Mouse (Mus musculus) midbrain, embryonic 13.5 days (tissue): ENCODE results near the gene Cym. TPM values are rescaled to one million over a fixed set of nuclear protein-coding genes. Genes with fewer than 3 reads are reported as not detected.

ENCODE experiments used
- ATAC-seq: fragments of 200-750 bp; cut with Nextera tagmentation; 2 replicates; pipeline ENCODE4 v1.8.0; 2017; ENCODE audit warnings: mild to moderate bottlenecking, moderate TSS enrichment, moderate library complexity
- H3K27ac ChIP-seq: fragments of 300-500 bp; sonication (generic); 2 replicates; pipeline ENCODE4 v1.5.1; 2015; ENCODE audit warnings: inconsistent platforms, mild to moderate bottlenecking, moderate library complexity
- H3K27me3 ChIP-seq: fragments of 300-500 bp; sonication (generic); 2 replicates; pipeline ENCODE4 v1.6.1; 2015; ENCODE audit warnings: mild to moderate bottlenecking, inconsistent platforms
- H3K36me3 ChIP-seq: fragments of 300-500 bp; sonication (generic); 2 replicates; pipeline ENCODE4 v1.6.1; 2015; ENCODE audit warnings: mild to moderate bottlenecking, inconsistent platforms
- H3K4me1 ChIP-seq: fragments of 300-500 bp; sonication (generic); replicated peaks from 2 replicates; pipeline ENCODE4 v1.6.1; 2015; ENCODE audit warnings: inconsistent platforms
- H3K4me2 ChIP-seq: fragments of 300-500 bp; sonication (generic); replicated peaks from 2 replicates; pipeline ENCODE4 v1.6.1; 2015; ENCODE audit warnings: moderate library complexity, mild to moderate bottlenecking, inconsistent platforms
- H3K4me3 ChIP-seq: fragments of 300-500 bp; sonication (generic); replicated peaks from 2 replicates; pipeline ENCODE4 v1.5.1; 2015; ENCODE audit warnings: mild to moderate bottlenecking, inconsistent platforms
- H3K9ac ChIP-seq: fragments of 300-500 bp; sonication (generic); replicated peaks from 2 replicates; pipeline ENCODE4 v1.6.1; 2015; ENCODE audit warnings: mild to moderate bottlenecking, inconsistent platforms
- H3K9me3 ChIP-seq: fragments of 300-500 bp; sonication (generic); 2 replicates; pipeline ENCODE4 v1.6.1; 2016; ENCODE audit warnings: mild to moderate bottlenecking, inconsistent platforms
- WGBS: fragments of 180-500 bp; shearing (Covaris S2); methylation state at CpG from one replicate; pipeline ENCODE4 v1.1.7; 2015; 5-methylcytosine and 5-hydroxymethylcytosine counted together
- polyA plus RNA-seq: library from polyadenylated mRNA; unstranded; fragments of >200 nt; fragmentation: Nextera tagmentation; extraction: Ambion mirVana; gene quantifications from 2 replicates; pipeline ENCODE4 v1.2.1, GENCODE M21; 2015

Cym gene
- 0.27 and 4.2 TPM in 2 replicates for polyA plus RNA-seq

DNA sequence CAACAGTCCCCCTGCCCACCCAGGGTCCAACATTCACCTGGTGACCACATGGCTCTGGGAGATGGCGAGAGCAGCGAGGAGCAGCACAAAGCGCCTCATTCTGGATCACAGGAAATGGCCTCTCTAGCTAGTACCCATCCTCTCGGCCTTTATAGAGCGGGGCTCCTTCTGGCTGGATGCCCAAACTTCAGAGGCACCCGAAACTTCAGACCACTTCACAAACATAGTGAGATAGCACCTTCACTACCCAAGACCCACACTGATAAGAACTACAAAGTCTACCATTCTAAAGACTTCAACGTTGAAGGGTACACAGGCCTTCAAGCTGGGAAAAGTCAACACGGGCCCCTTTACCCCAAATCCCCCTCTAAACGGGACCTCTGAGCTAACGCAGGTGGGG lies at the start of gene Cym:
Gene Cym, minus strand, starts transcription at position 125 of the 400 bp plus-strand sequence.
- Histone ChIP-seq H3K4me2 (no peak within 1 kb of the TSS), H3K9ac (no peak within 1 kb of the TSS), H3K27ac (no peak within 1 kb of the TSS), H3K4me3 (no peak within 1 kb of the TSS), H3K36me3 (no peaks in the 10 kb centered on the region), H3K4me1 (no peaks in the 10 kb centered on the region; the same call in 1 of the 2 replicates), H3K27me3 (no peaks in the 10 kb centered on the region), H3K9me3 (no peaks in the 10 kb centered on the region)
- WGBS: 93% methylated on average over 10 of the region's 10 CpGs
- ATAC-seq: no peak

DNA sequence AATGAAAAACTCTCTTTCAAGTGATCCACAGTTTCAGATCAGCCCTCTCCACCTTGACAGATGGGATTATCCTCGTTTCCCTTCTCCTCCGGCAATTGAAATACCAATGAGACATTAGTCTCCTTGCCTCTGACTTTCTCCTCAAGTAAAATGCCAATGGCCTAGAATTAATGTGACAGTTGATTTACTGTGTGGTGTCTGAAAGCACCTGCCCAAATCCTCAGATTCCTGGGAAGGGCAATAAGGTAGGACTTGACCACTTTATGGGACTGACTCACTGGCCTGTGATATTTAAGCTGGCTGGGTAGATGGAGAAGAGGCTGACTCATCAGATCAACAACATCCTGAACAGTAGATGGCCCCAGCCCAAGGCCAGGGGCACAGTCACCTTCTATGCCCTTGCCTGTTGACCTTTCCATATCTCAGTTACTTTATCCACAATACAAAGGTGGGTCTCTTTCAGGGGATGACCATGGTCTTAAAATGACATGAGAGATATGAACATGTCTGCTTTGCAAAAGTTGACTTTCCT lies 45.3 kb upstream of the Cym start:
- no peak overlapping the region for H3K4me2 ChIP-seq
- ATAC-seq: no peak
- H3K9me3 ChIP-seq: no peaks in the 10 kb centered on the region
- WGBS: 75% methylated on average over 2 of the region's 2 CpGs
- peaks cover under 1% of the 10 kb centered on the region for H3K4me1 ChIP-seq
- no peak overlapping the region for H3K9ac ChIP-seq
- H3K27me3 ChIP-seq: no peaks in the 10 kb centered on the region
- H3K36me3 ChIP-seq: no peaks in the 10 kb centered on the region
- no peak overlapping the region for H3K4me3 ChIP-seq
- H3K27ac ChIP-seq: no peak overlapping the region

DNA sequence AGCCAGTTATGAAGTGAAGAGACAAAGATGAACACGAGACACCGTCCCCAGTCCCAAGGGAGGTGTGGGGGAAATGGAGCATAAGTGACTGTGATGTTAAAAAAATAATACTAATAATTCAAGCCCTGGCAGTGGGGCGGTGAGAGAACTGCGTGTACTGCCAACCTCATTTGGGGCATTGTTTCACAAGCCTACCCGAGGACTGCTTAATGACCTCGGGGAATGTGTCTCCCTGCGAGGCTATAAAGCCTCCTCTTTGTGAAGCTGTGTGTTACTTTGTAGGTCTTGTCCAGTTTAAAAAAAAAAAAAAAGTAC lies 40.3 kb upstream of the Cym start:
- H3K4me1 ChIP-seq: peaks cover 15% of the 10 kb centered on the region

DNA sequence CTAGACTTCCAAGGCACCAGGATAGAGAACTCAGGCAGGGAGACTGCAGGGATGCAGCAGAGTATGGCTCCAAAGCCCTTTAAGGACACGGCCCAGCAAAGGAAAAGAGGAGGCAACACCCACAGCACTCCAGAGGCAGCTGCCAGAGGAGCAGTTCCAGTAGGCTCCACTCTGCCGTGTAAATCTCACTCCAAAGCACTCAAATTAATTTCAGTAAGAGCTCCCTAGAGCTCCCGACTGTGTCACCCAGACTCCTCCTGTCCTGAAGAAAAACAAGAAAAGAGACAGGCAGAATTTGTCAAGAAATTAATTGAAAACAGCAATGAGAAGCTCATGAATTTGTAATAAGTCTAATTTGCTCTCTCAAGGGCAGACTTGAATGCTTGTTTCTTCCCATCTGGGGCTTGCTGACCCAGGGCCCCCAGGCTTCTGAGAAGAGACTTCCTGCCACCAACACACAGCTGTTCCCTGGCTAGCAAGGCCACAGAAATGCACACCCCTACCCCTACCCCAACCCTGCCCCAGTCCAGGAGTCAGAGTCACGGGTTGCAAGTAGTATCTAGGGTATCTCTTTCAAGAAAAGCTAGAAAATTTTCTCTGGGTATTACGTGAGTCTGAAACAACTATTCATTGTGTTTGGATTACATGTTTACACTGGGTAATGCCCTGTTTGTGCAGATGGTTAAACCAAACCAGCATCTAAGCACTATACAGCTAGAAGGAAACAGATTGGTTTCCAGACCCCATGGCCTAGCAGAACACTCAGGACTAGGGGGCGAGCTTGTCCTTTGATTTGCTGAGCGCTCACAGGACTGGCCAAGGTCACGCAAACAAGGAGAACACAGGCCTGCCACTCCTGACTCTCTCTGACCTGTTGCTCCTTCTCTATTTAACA lies 39.7 kb upstream of the Cym start:
- Histone ChIP-seq H3K4me2 (no peak overlapping the region), H3K36me3 (no peaks in the 10 kb centered on the region), H3K27me3 (no peaks in the 10 kb centered on the region), H3K4me1 (peaks cover 15% of the 10 kb centered on the region), H3K9ac (no peak overlapping the region), H3K4me3 (no peak overlapping the region), H3K27ac (peak overlapping the region; percentile 76), H3K9me3 (no peaks in the 10 kb centered on the region)
- 53% methylated on average over 8 of the region's 8 CpGs for WGBS
- ATAC-seq: peak; percentile 77

More for the DNA sequence above, 40.3 kb upstream of the Cym start:
- 61% methylated on average over 7 of the region's 7 CpGs for WGBS
- no peak for ATAC-seq
- H3K4me2 ChIP-seq: no peak overlapping the region
- H3K27me3 ChIP-seq: no peaks in the 10 kb centered on the region
- no peaks in the 10 kb centered on the region for H3K36me3 ChIP-seq
- H3K4me3 ChIP-seq: no peak overlapping the region
- H3K27ac ChIP-seq: no peak overlapping the region
- H3K9me3 ChIP-seq: no peaks in the 10 kb centered on the region
- no peak overlapping the region for H3K9ac ChIP-seq

DNA sequence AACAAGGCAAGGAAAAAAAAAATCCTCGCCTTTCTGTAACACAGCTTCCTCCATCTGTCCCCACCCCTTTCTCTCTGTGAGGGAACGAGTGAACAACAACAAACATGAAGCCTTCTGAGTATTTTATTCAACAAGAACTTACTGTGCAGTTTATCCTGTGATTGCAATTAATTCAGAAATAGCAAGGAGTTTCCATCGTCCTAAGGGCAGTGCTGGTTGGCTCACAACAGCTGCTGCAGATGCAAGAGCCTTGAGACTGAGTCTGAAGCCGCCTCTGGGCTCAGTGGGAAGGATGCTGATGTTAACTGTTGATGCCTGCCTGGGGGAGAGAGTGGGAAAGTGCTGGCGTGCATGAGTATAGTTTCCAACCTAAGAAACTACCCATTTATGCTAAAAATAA lies 36.4 kb upstream of the Cym start:
- no peak for ATAC-seq
- Histone ChIP-seq H3K27me3 (no peaks in the 10 kb centered on the region), H3K4me2 (no peak overlapping the region), H3K9me3 (no peaks in the 10 kb centered on the region), H3K4me1 (peaks cover 15% of the 10 kb centered on the region), H3K4me3 (no peak overlapping the region), H3K9ac (no peak overlapping the region), H3K27ac (no peak overlapping the region), H3K36me3 (no peaks in the 10 kb centered on the region)
- 61% methylated on average over 5 of the region's 5 CpGs for WGBS

DNA sequence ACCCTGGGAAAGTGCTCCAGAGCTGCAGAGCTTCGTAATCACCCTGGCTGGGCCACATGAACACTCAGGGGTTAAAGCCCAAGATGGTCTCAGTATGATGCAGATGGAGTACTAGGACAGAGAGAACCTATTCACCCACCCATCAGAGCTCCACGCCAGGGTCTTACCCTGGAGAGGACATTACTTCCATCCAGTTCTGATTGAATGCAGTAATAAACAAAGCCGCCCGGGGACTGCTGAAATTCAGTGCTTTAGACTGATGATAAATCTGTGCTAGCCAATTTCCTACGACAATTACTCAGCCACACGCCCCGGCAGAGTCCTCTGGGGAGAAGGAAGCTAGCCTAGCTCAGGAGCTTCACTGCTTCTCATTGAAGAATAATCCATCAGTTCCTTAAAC lies 35.2 kb upstream of the Cym start:
- Histone ChIP-seq H3K9ac (no peak overlapping the region), H3K27ac (no peak overlapping the region), H3K4me3 (no peak overlapping the region), H3K36me3 (no peaks in the 10 kb centered on the region), H3K4me1 (peaks cover 13% of the 10 kb centered on the region), H3K4me2 (no peak overlapping the region), H3K27me3 (no peaks in the 10 kb centered on the region), H3K9me3 (no peaks in the 10 kb centered on the region)
- no peak for ATAC-seq
- 72% methylated on average over 7 of the region's 7 CpGs for WGBS

DNA sequence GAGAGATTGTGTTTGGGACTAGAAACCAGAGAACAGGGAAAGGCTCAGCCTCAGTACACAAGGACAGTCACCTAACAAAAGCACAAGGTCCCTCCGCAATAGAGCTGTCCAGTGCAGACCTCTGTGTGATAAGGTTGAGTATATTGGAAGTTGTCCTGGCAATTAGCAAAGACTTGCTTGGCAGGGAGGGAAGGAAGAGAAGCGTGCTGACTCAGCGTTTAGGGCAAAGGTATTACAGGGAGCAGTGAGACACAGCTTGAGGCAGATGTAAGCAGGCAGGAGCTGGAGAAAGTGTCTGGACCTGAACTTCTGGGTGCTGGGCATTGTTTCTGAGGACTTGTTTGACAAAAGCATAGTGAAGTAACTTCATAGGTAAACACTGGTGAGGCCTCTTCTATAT lies 34.5 kb upstream of the Cym start:
- WGBS: 90% methylated on average over 3 of the region's 3 CpGs

DNA sequence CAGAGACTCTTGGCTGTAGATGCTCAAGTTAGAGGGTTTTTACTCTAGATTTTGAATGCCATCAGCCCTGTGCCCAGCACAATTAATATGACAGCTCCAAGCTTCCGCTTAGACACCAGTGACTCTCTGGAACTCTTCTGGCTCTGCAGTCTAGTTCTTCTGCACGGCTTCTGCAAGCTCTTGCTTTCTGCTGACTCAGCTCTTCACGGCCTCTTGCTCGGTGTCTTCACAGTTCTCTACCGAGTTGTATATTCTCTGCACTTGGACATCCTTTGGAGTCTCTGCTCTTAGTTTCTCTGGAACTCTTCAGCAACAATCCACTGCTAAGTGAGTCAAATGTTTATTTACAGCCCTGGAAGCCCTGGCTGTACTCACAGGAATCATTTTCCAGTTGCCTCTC lies 32.4 kb upstream of the Cym start:
- Histone ChIP-seq H3K4me1 (no peaks in the 10 kb centered on the region), H3K4me3 (no peak overlapping the region), H3K9ac (no peak overlapping the region), H3K27me3 (no peaks in the 10 kb centered on the region), H3K36me3 (no peaks in the 10 kb centered on the region), H3K9me3 (no peaks in the 10 kb centered on the region), H3K27ac (no peak overlapping the region), H3K4me2 (no peak overlapping the region)
- WGBS: 85% methylated on average over 5 of the region's 5 CpGs
- ATAC-seq: no peak

More for the DNA sequence above, 34.5 kb upstream of the Cym start:
- Histone ChIP-seq H3K27me3 (no peaks in the 10 kb centered on the region), H3K27ac (no peak overlapping the region), H3K4me1 (peaks cover 6% of the 10 kb centered on the region), H3K9me3 (no peaks in the 10 kb centered on the region), H3K9ac (no peak overlapping the region), H3K4me2 (no peak overlapping the region), H3K4me3 (no peak overlapping the region), H3K36me3 (no peaks in the 10 kb centered on the region)
- no peak for ATAC-seq

DNA sequence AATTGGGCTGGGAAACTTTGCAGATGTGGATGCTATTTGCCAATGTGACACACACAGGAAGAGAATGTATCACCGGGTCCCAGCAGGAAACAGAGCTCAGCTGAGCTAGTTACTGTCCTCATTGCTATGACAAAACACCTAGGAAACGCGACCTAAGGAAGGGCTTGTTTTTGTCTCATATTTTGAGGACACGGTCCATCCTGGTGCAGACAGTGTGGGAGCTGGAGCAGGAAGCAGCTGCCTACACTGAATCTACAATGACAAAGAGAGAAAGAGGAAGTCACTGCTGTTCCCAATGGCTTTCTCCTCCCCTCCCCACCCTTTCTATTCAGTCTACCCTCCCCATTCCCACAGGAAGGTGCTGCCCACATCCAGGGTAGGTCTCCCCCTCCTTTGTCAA lies 30.5 kb upstream of the Cym start:
- no peak overlapping the region for H3K4me2 ChIP-seq
- no peak for ATAC-seq
- no peaks in the 10 kb centered on the region for H3K36me3 ChIP-seq
- no peaks in the 10 kb centered on the region for H3K27me3 ChIP-seq
- no peak overlapping the region for H3K4me3 ChIP-seq
- no peak overlapping the region for H3K9ac ChIP-seq
- H3K4me1 ChIP-seq: peaks cover 6% of the 10 kb centered on the region; the same call in 1 of the 2 replicates
- no peaks in the 10 kb centered on the region for H3K9me3 ChIP-seq
- WGBS: 78% methylated on average over 4 of the region's 4 CpGs
- no peak overlapping the region for H3K27ac ChIP-seq

DNA sequence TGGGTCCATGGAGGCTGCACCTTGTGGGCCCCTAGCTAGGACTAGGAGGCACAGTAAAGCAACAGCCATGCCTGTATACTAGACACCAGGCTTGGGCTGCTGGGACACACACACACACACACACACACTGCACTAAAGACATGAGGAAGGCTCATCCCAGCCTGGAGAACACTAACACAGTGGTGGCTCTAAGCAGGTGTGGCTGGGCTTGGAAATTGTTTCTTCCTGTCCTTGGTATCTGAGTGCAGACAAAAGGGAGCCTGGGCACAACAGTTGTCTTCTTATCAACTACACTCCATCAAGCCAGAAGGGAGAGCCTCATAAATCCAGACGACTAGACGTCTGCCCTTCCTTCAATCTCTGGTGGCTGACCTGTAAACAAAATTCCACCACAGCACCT lies 28.8 kb upstream of the Cym start:
- peaks cover 8% of the 10 kb centered on the region; the same call in 1 of the 2 replicates for H3K4me1 ChIP-seq
- no peak overlapping the region for H3K9ac ChIP-seq
- 76% methylated on average over 2 of the region's 2 CpGs for WGBS
- H3K27ac ChIP-seq: no peak overlapping the region
- no peaks in the 10 kb centered on the region for H3K36me3 ChIP-seq
- H3K4me3 ChIP-seq: no peak overlapping the region
- H3K9me3 ChIP-seq: no peaks in the 10 kb centered on the region
- ATAC-seq: no peak
- no peak overlapping the region for H3K4me2 ChIP-seq
- H3K27me3 ChIP-seq: no peaks in the 10 kb centered on the region

DNA sequence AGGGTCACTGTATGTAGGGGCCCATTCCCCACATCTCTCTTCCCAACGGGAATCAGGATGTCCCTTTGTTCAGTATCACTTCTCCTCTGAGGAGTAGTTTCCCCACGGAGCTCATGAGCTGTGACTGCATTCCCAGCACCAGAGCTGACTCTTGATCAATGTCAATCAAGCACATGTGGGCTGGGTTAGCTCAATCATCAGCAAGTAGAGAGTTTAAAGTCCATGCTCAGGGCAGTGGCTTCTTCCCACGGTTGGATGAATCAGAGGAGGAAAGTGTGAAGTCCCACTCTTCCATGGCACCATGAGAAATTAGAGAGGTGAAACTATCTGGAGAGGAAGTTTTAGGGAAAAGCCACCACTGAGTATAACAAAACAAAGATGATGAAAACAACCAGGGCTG lies 27.5 kb upstream of the Cym start:
- ATAC-seq: no peak
- Histone ChIP-seq H3K36me3 (no peaks in the 10 kb centered on the region), H3K27ac (no peak overlapping the region), H3K4me2 (no peak overlapping the region), H3K4me3 (no peak overlapping the region), H3K9ac (no peak overlapping the region), H3K27me3 (no peaks in the 10 kb centered on the region), H3K4me1 (peaks cover 8% of the 10 kb centered on the region; the same call in 1 of the 2 replicates), H3K9me3 (no peaks in the 10 kb centered on the region)
- 75% methylated on average over 3 of the region's 3 CpGs for WGBS

DNA sequence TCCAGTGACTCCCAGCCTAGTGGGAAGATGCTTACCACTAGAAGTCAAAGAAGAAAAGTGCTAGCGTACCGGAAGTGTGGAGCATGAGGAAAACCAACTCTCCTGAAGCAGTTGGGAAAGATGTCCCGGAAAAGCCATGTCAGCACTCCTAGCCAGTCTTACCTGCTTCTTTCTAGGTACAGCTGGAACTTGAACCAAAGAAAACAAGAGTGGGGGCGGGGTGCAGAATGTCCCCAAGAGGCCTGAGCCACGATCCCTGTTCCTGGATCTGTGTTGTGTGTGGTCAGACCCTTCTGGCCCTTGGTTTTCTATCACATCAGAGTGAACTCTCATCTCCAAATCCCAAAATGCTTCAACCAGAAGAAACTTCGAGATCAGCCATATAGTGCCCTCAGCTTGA lies 25.3 kb upstream of the Cym start:
- no peak for ATAC-seq
- Histone ChIP-seq H3K9me3 (no peaks in the 10 kb centered on the region), H3K36me3 (no peaks in the 10 kb centered on the region), H3K4me3 (no peak overlapping the region), H3K27ac (no peak overlapping the region), H3K9ac (no peak overlapping the region), H3K27me3 (no peaks in the 10 kb centered on the region), H3K4me2 (no peak overlapping the region), H3K4me1 (peaks cover 8% of the 10 kb centered on the region; the same call in 1 of the 2 replicates)
- 80% methylated on average over 6 of the region's 6 CpGs for WGBS
